Mouse (Mus musculus) ES-E14 (cell line): Measurements from ENCODE around the gene 4930579G24Rik.

Experiments
- CHD2 ChIP-seq: IDR thresholded peaks from 2 replicates; pipeline ENCODE4 v1.6.1; 2014; ENCODE audit warnings: mild to moderate bottlenecking, low read depth, low read length, inconsistent platforms
- HCFC1 ChIP-seq: IDR thresholded peaks from 2 replicates; pipeline ENCODE4 v1.6.1; 2012; ENCODE audit warnings: low read length, inconsistent platforms, borderline replicate concordance; ENCODE audit not compliant: insufficient read depth

GRCm38 (mm10) chr3:79609886-79610285 is 19.0 kb upstream of the 4930579G24Rik start:
- TF ChIP-seq CHD2 (no peak), HCFC1 (no peak)
